Mouse (Mus musculus) embryonic facial prominence, embryonic 10.5 days (tissue): ENCODE measurements around the gene Mrgpra2a. TPM values are rescaled to one million over a fixed set of nuclear protein-coding genes. Genes with fewer than 3 reads are reported as not detected.

Experiments
- polyA plus RNA-seq: library from polyadenylated mRNA; unstranded; fragments of >200 nt; fragmentation: Nextera tagmentation; extraction: Ambion mirVana; gene quantifications from 2 replicates; pipeline ENCODE4 v1.2.1, GENCODE M21; 2016

Gene Mrgpra2a
- polyA plus RNA-seq, 1 experiment from 2014 or later, result not detected

Other genes starting within 250 kb of the Mrgpra2a start
- gene Mrgpra6, start 247.2 kb downstream of the Mrgpra2a start, polyA plus RNA-seq, result not detected in 2 replicates
- gene Mrgpra9, start 199.3 kb downstream of the Mrgpra2a start, polyA plus RNA-seq, result not detected in 2 replicates
- gene Mrgpra1, start 97.9 kb downstream of the Mrgpra2a start, polyA plus RNA-seq, result not detected in 2 replicates
- not detected in 2 replicates for gene Mrgpra2b, start 76.7 kb upstream of the Mrgpra2a start, polyA plus RNA-seq
- gene Mrgpra3, start 149.2 kb upstream of the Mrgpra2a start, polyA plus RNA-seq, result not detected in 2 replicates